Mouse (Mus musculus): ENCODE data around the gene Hilpda. TPM values are rescaled to one million over a fixed set of nuclear protein-coding genes. Genes with fewer than 3 reads are reported as not detected.

Gene Hilpda
- total RNA-seq, 2 experiments from 2014 or later = 0.96 to 2.0 TPM

GRCm38 (mm10) chr6:29322735-29323134 is 50.4 kb downstream of the Hilpda start:
- no peak for ATAC-seq (replicated peaks; ENCODE audit: low FRiP score, poor library complexity, severe bottlenecking)

Other genes starting within 250 kb of the Hilpda start
- gene Lep, start 212.3 kb upstream of the Hilpda start, total RNA-seq (2015; ENCODE audit: low replicate concordance) = not detected in 2 replicates
- not detected in 2 replicates for gene Lep, start 212.3 kb upstream of the Hilpda start, total RNA-seq (2017; ENCODE audit: low replicate concordance)
- gene Rbm28, start 107.5 kb upstream of the Hilpda start, total RNA-seq (2015; ENCODE audit: low replicate concordance) = 9.0 and 18.8 TPM in 2 replicates
- 8.7 and 13.4 TPM in 2 replicates for gene Rbm28, start 107.5 kb upstream of the Hilpda start, total RNA-seq (2017; ENCODE audit: low replicate concordance)
- gene Prrt4, start 92.9 kb upstream of the Hilpda start, total RNA-seq (2015; ENCODE audit: low replicate concordance) = not detected in 2 replicates
- gene Prrt4, start 92.9 kb upstream of the Hilpda start, total RNA-seq (2017; ENCODE audit: low replicate concordance) = not detected in 2 replicates
- gene Impdh1, start 56.1 kb upstream of the Hilpda start, total RNA-seq (2015; ENCODE audit: low replicate concordance) = 9.6 and 12.3 TPM in 2 replicates
- 11.2 and 34.7 TPM in 2 replicates for gene Impdh1, start 56.1 kb upstream of the Hilpda start, total RNA-seq (2017; ENCODE audit: low replicate concordance)
- not detected in 2 replicates for gene Fam71f2, start 7.1 kb downstream of the Hilpda start, total RNA-seq (2015; ENCODE audit: low replicate concordance)
- not detected in 2 replicates for gene Fam71f2, start 7.1 kb downstream of the Hilpda start, total RNA-seq (2017; ENCODE audit: low replicate concordance)
- gene Fam71f1, start 46.7 kb downstream of the Hilpda start, total RNA-seq (2015; ENCODE audit: low replicate concordance) = not detected in 2 replicates
- gene Fam71f1, start 46.7 kb downstream of the Hilpda start, total RNA-seq (2017; ENCODE audit: low replicate concordance) = not detected in 2 replicates
- 23.1 and 25.1 TPM in 2 replicates for gene Calu, start 75.6 kb downstream of the Hilpda start, total RNA-seq (2015; ENCODE audit: low replicate concordance)
- 34.1 and 52.3 TPM in 2 replicates for gene Calu, start 75.6 kb downstream of the Hilpda start, total RNA-seq (2017; ENCODE audit: low replicate concordance)
- not detected in 2 replicates for gene Opn1sw, start 116.0 kb downstream of the Hilpda start, total RNA-seq (2015; ENCODE audit: low replicate concordance)
- not detected in 2 replicates for gene Opn1sw, start 116.0 kb downstream of the Hilpda start, total RNA-seq (2017; ENCODE audit: low replicate concordance)
- not detected in 2 replicates for gene Ccdc136, start 123.8 kb downstream of the Hilpda start, total RNA-seq (2015; ENCODE audit: low replicate concordance)
- not detected in 2 replicates for gene Ccdc136, start 123.8 kb downstream of the Hilpda start, total RNA-seq (2017; ENCODE audit: low replicate concordance)
- gene Flnc, start 160.8 kb downstream of the Hilpda start, total RNA-seq (2015; ENCODE audit: low replicate concordance) = not detected in 2 replicates
- gene Flnc, start 160.8 kb downstream of the Hilpda start, total RNA-seq (2017; ENCODE audit: low replicate concordance) = not detected in 2 replicates
- gene Atp6v1f, start 195.2 kb downstream of the Hilpda start, total RNA-seq (2015; ENCODE audit: low replicate concordance) = 61.9 and 77.2 TPM in 2 replicates
- gene Atp6v1f, start 195.2 kb downstream of the Hilpda start, total RNA-seq (2017; ENCODE audit: low replicate concordance) = 27.2 and 37.2 TPM in 2 replicates
- gene Atp6v1fnb, start 198.9 kb downstream of the Hilpda start, total RNA-seq (2015; ENCODE audit: low replicate concordance) = not detected in 2 replicates
- gene Atp6v1fnb, start 198.9 kb downstream of the Hilpda start, total RNA-seq (2017; ENCODE audit: low replicate concordance) = not detected in 2 replicates
- not detected in 2 replicates for gene Kcp, start 235.5 kb downstream of the Hilpda start, total RNA-seq (2015; ENCODE audit: low replicate concordance)
- not detected in 2 replicates for gene Kcp, start 235.5 kb downstream of the Hilpda start, total RNA-seq (2017; ENCODE audit: low replicate concordance)